Mouse (Mus musculus) lung, embryonic 15.5 days (tissue): Measurements from ENCODE around the gene Faim2. TPM values are rescaled to one million over a fixed set of nuclear protein-coding genes. Genes with fewer than 3 reads are reported as not detected.

ENCODE experiments used
- ATAC-seq: fragments of 200-750 bp; cut with Nextera tagmentation; 2 replicates; pipeline ENCODE4 v1.8.0; 2017; ENCODE audit warnings: moderate number of reproducible peaks, borderline replicate concordance; ENCODE audit not compliant: low FRiP score, low TSS enrichment; ENCODE audit errors: extremely low read depth
- H3K27ac ChIP-seq: fragments of 300-500 bp; sonication (generic); 2 replicates; pipeline ENCODE4 v1.5.1; 2015; ENCODE audit warnings: moderate library complexity, mild to moderate bottlenecking, inconsistent platforms
- H3K27me3 ChIP-seq: fragments of 300-500 bp; sonication (generic); 2 replicates; pipeline ENCODE4 v1.6.1; 2015; ENCODE audit warnings: inconsistent platforms
- H3K36me3 ChIP-seq: fragments of 300-500 bp; sonication (generic); 2 replicates; pipeline ENCODE4 v1.6.1; 2015; ENCODE audit warnings: inconsistent platforms
- H3K4me1 ChIP-seq: fragments of 300-500 bp; sonication (generic); 2 replicates; pipeline ENCODE4 v1.6.1; 2015; ENCODE audit warnings: inconsistent platforms
- H3K4me2 ChIP-seq: fragments of 300-500 bp; sonication (generic); 2 replicates; pipeline ENCODE4 v1.6.1; 2015; ENCODE audit warnings: inconsistent platforms, mild to moderate bottlenecking, moderate library complexity
- H3K4me3 ChIP-seq: fragments of 300-500 bp; sonication (generic); 2 replicates; pipeline ENCODE4 v1.5.1; 2015; ENCODE audit warnings: mild to moderate bottlenecking, inconsistent platforms
- H3K9ac ChIP-seq: fragments of 300-500 bp; sonication (generic); 2 replicates; pipeline ENCODE4 v1.6.1; 2015; ENCODE audit warnings: inconsistent platforms
- H3K9me3 ChIP-seq: fragments of 300-500 bp; sonication (generic); 2 replicates; pipeline ENCODE4 v1.6.1; 2016; ENCODE audit warnings: inconsistent platforms
- WGBS: fragments of 180-500 bp; shearing (Covaris S2); methylation state at CpG from one replicate; pipeline ENCODE4 v1.1.7; 2015; 5-methylcytosine and 5-hydroxymethylcytosine counted together
- polyA plus RNA-seq: library from polyadenylated mRNA; unstranded; fragments of >200 nt; fragmentation: Nextera tagmentation; extraction: Ambion mirVana; gene quantifications from 2 replicates; pipeline ENCODE4 v1.2.1, GENCODE M21; 2015

The Faim2 gene
- polyA plus RNA-seq, 1 experiment from 2014 or later: 1.4 TPM

DNA sequence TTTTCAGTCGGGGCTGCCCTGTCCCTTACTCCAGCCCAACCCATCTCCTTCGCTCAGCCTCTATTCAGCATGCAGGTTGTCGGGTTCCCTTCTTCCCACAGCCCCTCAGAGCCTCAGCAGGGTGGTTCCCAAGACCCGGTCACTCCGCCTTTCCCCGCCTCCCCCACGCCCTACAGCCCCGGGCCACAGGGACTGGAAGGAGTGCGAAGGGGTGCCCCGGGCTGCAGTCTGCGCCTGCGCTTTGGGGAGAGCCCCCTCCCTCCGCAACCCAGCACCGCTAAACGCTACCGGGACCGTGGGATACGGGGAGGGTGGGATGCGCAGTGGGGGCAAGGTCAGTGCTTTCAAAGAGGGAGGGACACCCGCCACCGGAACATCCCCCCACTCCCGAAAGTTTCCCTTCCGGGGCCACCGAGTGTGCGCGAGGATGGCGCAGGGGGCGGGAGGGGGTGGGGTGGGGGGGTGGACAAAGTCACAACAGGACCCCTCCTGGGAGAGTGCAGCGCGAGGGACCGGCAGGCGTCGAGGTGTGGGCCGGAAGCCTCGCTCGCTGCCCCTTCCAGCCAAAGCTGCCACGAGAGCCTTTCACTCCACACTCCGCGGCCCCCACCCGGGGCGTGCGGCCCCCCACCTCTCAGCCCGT lies 70.9 kb downstream of the Faim2 start:
- 0% methylated on average over 43 of the region's 43 CpGs for WGBS
- no peaks in the 10 kb centered on the region for H3K9me3 ChIP-seq
- H3K27me3 ChIP-seq: no peaks in the 10 kb centered on the region
- peak overlapping the region; percentile 81 for H3K4me3 ChIP-seq
- H3K27ac ChIP-seq: peak overlapping the region; percentile 89
- peak; percentile 73 for ATAC-seq
- H3K9ac ChIP-seq: peak overlapping the region; percentile 61
- H3K36me3 ChIP-seq: peaks cover 4% of the 10 kb centered on the region; the same call in 1 of the 2 replicates
- H3K4me2 ChIP-seq: peak overlapping the region; percentile 81
- peaks cover 46% of the 10 kb centered on the region for H3K4me1 ChIP-seq

DNA sequence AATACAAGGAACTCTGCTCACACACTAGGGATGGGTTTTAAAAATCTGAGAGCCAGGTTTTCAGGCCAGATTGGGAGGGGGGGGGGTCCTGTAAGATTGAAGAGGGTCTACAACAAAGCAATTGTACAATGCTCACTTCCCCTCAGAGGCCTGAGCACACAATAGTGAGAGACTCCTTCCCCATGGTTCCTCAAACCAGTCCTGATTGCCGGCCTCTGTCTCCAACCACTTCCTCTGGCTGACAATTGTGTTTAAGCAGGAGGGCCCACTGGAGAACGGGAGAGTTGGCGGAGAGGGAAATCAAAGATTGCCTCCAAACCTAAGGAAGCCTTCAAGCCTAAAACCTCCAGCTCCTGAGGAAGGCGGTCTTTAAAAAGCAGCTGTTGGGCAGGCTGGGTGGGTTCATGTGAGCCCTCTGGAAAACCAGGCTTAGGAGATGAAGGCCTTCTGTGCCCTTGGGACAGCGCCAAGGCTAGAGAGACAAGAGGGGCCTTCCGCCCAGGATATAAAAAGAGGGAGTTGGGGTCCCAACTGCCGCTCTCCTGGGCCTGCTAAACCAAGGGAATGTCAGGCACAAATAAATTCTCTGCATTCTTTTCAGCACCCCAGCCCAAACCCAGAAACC lies 71.5 kb downstream of the Faim2 start:
- H3K36me3 ChIP-seq: peaks cover 4% of the 10 kb centered on the region; the same call in 1 of the 2 replicates
- peak overlapping the region; percentile 81 for H3K4me3 ChIP-seq
- peaks cover 53% of the 10 kb centered on the region for H3K4me1 ChIP-seq
- no peaks in the 10 kb centered on the region for H3K9me3 ChIP-seq
- peak overlapping the region; percentile 81 for H3K4me2 ChIP-seq
- H3K9ac ChIP-seq: peak overlapping the region; percentile 61
- 10% methylated on average over 7 of the region's 7 CpGs for WGBS
- no peaks in the 10 kb centered on the region for H3K27me3 ChIP-seq
- no peak for ATAC-seq
- H3K27ac ChIP-seq: peak overlapping the region; percentile 89

DNA sequence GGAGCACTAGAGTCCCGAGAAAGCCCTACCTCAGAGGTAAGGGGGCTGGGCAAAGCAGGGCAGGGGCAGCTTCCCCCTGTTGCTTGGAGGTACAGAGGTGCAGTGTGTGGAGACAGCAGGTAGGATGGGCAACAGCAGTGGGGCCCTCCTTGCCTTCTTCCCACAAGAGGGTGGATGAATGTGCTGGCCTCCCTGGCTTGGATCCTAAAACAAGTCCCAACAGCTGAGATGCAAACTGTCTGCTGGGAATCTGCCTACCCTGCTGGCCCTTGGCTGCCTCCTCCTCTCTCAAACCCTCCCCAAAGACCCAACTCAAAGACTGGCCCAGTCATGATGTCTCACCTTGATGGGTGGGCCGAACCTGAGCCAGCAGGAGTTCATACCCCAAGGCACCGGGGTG lies 72.5 kb downstream of the Faim2 start:
- H3K9me3 ChIP-seq: no peaks in the 10 kb centered on the region
- no peak overlapping the region for H3K9ac ChIP-seq
- peaks cover 60% of the 10 kb centered on the region for H3K4me1 ChIP-seq
- H3K36me3 ChIP-seq: peaks cover 4% of the 10 kb centered on the region; the same call in 1 of the 2 replicates
- peak overlapping the region; percentile 81 for H3K4me2 ChIP-seq
- no peak for ATAC-seq
- no peaks in the 10 kb centered on the region for H3K27me3 ChIP-seq
- no peak overlapping the region for H3K27ac ChIP-seq
- WGBS: 83% methylated on average over 3 of the region's 3 CpGs
- no peak overlapping the region for H3K4me3 ChIP-seq

DNA sequence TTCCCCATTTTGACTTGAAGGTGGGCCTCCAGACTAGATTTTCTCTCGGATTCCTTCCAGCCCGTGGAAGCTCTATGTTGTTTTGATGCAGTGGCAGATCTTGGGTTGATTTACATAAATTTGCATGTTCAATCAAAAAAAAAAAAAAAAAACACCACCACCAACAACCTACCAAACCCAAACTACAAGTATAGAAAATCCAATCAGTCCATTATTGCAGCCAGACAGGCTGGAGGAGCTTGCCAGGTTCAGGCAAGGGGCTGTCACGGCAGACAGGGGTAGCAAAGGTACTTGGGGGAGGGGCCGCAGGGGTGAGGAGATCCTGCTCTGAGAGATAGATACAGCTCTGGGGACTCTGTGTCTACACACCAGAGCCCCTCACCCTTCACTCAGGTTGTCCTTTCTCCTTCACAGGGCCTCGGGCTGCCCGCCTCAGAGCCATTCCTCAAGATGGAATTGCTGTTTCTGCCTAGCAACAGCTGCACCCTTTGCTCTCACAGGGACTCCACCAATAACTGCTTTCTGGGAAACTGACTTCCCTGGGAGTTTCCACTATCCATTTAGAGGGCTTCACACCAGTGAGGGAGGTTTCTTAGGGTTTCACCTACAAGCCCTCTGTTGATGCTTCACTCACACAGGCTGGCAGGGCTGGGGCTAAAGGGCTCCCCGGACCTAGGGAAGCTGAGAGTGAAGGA lies 73.2 kb downstream of the Faim2 start:
- H3K27me3 ChIP-seq: no peaks in the 10 kb centered on the region
- H3K27ac ChIP-seq: no peak overlapping the region
- no peak overlapping the region for H3K4me3 ChIP-seq
- ATAC-seq: no peak
- H3K9me3 ChIP-seq: no peaks in the 10 kb centered on the region
- no peak overlapping the region for H3K4me2 ChIP-seq
- 81% methylated on average over 7 of the region's 7 CpGs for WGBS
- H3K4me1 ChIP-seq: peaks cover 67% of the 10 kb centered on the region
- H3K36me3 ChIP-seq: peaks cover 4% of the 10 kb centered on the region; the same call in 1 of the 2 replicates
- no peak overlapping the region for H3K9ac ChIP-seq

DNA sequence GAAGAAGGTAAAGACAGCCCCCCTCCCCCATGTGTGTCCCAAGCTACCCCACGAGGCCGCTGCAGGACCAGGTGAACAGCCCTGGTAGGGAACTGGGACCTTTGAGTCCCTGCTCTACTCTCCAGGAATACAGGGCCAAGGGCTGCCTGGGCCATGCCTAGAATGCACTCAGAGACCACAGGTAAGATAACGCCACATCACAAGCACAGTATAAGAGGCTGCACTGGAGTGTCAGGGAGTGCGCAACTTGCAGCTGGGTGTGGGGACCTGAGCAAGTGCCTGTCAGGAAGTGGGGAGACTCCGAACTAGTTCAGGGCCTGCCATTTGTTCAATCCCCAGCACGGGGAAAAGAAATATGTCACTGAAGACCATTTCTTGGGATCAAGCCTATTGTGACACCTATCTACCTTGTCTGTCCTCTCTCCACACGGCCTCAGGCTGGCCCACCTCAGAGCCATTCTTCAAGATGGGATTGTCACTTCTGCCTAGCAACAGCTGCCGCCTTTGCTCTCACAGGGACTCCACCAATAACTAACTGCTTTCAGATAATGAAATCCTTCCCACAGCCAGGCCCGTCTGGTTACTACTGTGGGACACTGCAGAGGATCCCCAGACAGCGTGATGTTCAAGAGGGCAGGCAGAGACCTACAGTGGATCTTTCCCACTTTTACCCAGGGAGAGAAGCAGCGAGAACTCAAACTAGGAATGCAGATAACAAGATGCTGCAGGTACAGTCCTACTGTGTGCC lies 74.6 kb downstream of the Faim2 start:
- WGBS: 63% methylated on average over 11 of the region's 11 CpGs
- no peaks in the 10 kb centered on the region for H3K9me3 ChIP-seq
- H3K4me2 ChIP-seq: no peak overlapping the region
- ATAC-seq: no peak
- H3K4me3 ChIP-seq: no peak overlapping the region
- H3K27me3 ChIP-seq: no peaks in the 10 kb centered on the region
- H3K27ac ChIP-seq: no peak overlapping the region
- peaks cover 4% of the 10 kb centered on the region; the same call in 1 of the 2 replicates for H3K36me3 ChIP-seq
- peaks cover 78% of the 10 kb centered on the region for H3K4me1 ChIP-seq
- H3K9ac ChIP-seq: no peak overlapping the region; the same call in 1 of the 2 replicates

DNA sequence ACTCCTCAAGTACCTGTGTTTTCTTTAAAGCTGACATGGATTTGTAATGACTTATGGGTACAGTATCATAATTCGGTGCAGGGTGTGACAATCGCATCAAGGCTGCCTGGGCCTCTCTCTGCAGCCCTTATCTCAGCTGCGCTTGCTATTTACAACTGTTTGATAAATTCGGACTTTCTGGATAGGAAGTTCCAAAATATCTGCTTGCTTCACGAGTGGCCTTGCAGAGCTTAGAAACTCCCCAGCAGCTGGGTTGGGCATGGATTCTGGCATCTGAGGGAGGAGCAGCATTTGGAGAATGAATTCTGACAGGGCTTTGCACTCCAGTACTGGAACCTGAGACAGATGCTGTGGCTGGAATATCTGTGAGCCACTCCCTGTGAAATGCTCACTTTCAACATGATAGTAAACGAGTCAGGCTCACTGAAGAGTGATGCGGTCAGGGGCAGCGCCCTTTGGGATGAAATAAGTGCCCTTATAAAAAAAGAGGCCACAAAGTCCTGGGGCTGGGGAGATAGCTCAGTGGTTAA lies 78.1 kb downstream of the Faim2 start:
- Histone ChIP-seq H3K9ac (no peak overlapping the region), H3K4me3 (no peak overlapping the region), H3K36me3 (peaks cover 4% of the 10 kb centered on the region; the same call in 1 of the 2 replicates), H3K9me3 (no peaks in the 10 kb centered on the region), H3K27me3 (no peaks in the 10 kb centered on the region), H3K27ac (peak overlapping the region; percentile 74), H3K4me1 (peaks cover 54% of the 10 kb centered on the region), H3K4me2 (peak overlapping the region; percentile 3; the same call in 1 of the 2 replicates)
- ATAC-seq: no peak
- WGBS: 46% methylated on average over 8 of the region's 8 CpGs

DNA sequence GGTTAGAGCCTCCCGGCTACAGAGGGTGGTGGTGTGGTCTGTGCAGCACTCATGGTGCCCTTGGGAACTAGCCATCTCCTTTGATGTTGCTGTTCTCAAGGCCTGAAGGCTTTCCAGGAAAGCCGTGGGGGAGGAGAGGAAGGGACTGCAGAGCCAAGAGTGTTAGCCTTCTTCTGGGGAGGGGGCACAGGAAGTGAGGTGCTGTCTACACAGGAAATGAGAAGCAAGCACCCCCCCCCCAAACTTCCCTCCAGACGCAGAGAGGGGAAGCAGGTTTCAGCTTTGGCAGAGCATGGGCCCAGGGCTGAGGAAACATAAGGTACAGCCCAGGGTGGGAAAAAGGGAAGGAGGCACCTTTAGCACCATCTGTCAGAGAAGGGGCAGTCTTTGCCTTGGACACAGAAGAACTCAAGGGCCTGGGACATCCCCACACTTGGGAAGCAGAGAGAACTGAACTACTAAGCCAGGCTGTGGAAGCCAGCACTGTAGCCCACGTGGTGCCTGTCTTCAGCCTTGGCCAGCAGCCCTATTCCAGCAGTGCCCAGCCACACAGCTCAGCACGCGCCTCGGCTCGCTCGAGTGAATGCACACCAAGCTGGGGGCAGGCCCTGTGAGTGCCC lies 78.7 kb downstream of the Faim2 start:
- 0 out of 2 replicates have a peak overlapping the region, but pooled peaks have one; percentile 3 for H3K4me2 ChIP-seq
- H3K9ac ChIP-seq: no peak overlapping the region
- H3K4me1 ChIP-seq: peaks cover 51% of the 10 kb centered on the region
- H3K9me3 ChIP-seq: no peaks in the 10 kb centered on the region
- H3K27me3 ChIP-seq: no peaks in the 10 kb centered on the region
- H3K4me3 ChIP-seq: no peak overlapping the region
- H3K36me3 ChIP-seq: peaks cover 7% of the 10 kb centered on the region; the same call in 1 of the 2 replicates
- 32% methylated on average over 9 of the region's 9 CpGs for WGBS
- peak; percentile 78 for ATAC-seq
- H3K27ac ChIP-seq: peak overlapping the region; percentile 74

Other genes starting within 250 kb of the Faim2 start
- gene Prpf40b, start 233.1 kb downstream of the Faim2 start, polyA plus RNA-seq: 55.1 and 55.3 TPM in 2 replicates
- 0.05 and 0.35 TPM in 2 replicates for gene Fam186b, start 232.3 kb downstream of the Faim2 start, polyA plus RNA-seq
- 34.5 and 34.9 TPM in 2 replicates for gene Fmnl3, start 157.7 kb downstream of the Faim2 start, polyA plus RNA-seq
- gene Tmbim6, start 135.3 kb downstream of the Faim2 start, polyA plus RNA-seq: 382 and 427 TPM in 2 replicates
- gene Nckap5l, start 70.4 kb downstream of the Faim2 start, polyA plus RNA-seq: 8.7 and 11.6 TPM in 2 replicates
- gene Bcdin3d, start 53.4 kb downstream of the Faim2 start, polyA plus RNA-seq: 15.0 and 16.1 TPM in 2 replicates
- gene Aqp2, start 50.9 kb upstream of the Faim2 start, polyA plus RNA-seq: 0.34 TPM in 1 of 2 replicates, not detected in the other
- gene Aqp5, start 62.6 kb upstream of the Faim2 start, polyA plus RNA-seq: 1.5 and 1.9 TPM in 2 replicates
- gene Aqp6, start 73.2 kb upstream of the Faim2 start, polyA plus RNA-seq: not detected in 2 replicates
- gene Racgap1, start 123.5 kb upstream of the Faim2 start, polyA plus RNA-seq: 174 and 186 TPM in 2 replicates
- gene Asic1, start 142.2 kb upstream of the Faim2 start, polyA plus RNA-seq: 1.4 and 1.8 TPM in 2 replicates
- 41.1 and 50.7 TPM in 2 replicates for gene Smarcd1, start 174.0 kb upstream of the Faim2 start, polyA plus RNA-seq
- not detected in 2 replicates for gene Gm17349, start 177.3 kb upstream of the Faim2 start, polyA plus RNA-seq
- 0.82 and 1.1 TPM in 2 replicates for gene Gpd1, start 189.3 kb upstream of the Faim2 start, polyA plus RNA-seq
- 132 and 137 TPM in 2 replicates for gene Cox14, start 197.5 kb upstream of the Faim2 start, polyA plus RNA-seq
- 75.3 and 78.0 TPM in 2 replicates for gene Cers5, start 244.7 kb upstream of the Faim2 start, polyA plus RNA-seq